Mouse (Mus musculus) embryonic fibroblast, embryonic 13.5 days (primary cell): Measurements from ENCODE around the gene Ace3.

ENCODE experiments used
- CTCF ChIP-seq: IDR thresholded peaks from 2 replicates; pipeline ENCODE4 v1.5.1; 2011; ENCODE audit warnings: mild to moderate bottlenecking, control low read depth, low read length, moderate library complexity, borderline replicate concordance; ENCODE audit not compliant: insufficient read depth
- POLR2A ChIP-seq: IDR thresholded peaks from 2 replicates; pipeline ENCODE4 v1.6.1; 2011; ENCODE audit warnings: low read depth, mild to moderate bottlenecking, control low read depth, low read length, moderate library complexity

DNA sequence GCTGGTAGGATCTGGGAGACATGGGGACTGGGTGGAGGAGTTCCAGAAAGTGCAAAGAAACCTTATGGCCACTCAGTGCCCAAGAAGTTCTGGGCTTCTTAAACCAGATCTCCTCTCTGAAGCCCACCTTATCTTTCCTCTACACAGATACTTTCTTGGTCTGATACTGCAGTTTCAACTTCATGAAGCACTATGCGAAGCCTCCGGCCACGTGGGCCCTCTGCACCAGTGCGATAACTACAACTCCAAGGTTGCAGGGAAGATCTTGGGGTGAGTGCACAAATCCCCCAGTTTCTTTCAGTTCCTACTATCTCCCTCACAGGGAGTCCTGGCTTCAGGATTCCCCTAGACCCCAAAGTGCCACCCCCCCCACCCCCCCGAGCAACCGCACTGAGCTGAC lies 5.6 kb downstream of the Ace3 start:
- TF ChIP-seq CTCF = no peak
- no peak for TF ChIP-seq POLR2A
